Mouse (Mus musculus) CH12.LX (cell line): Measurements from ENCODE around the gene Pim2.

ENCODE experiments used
- CTCF ChIP-seq, 2 experiments: IDR thresholded peaks in 1 of 2; conservative IDR thresholded peaks in 1 of 2; 2 replicates each; pipeline ENCODE4 v1.5.1; 2011 to 2012; ENCODE audit warnings: low read depth in 2 of 2, low read length in 2 of 2, improper control_type of control experiment in 1 of 2, inconsistent platforms in 1 of 2, mild to moderate bottlenecking in 1 of 2, moderate library complexity in 1 of 2
- MAFK ChIP-seq: IDR thresholded peaks from 2 replicates; pipeline ENCODE4 v1.6.1; 2011; ENCODE audit warnings: low read length, improper control_type of control experiment; ENCODE audit not compliant: insufficient replicate concordance

DNA sequence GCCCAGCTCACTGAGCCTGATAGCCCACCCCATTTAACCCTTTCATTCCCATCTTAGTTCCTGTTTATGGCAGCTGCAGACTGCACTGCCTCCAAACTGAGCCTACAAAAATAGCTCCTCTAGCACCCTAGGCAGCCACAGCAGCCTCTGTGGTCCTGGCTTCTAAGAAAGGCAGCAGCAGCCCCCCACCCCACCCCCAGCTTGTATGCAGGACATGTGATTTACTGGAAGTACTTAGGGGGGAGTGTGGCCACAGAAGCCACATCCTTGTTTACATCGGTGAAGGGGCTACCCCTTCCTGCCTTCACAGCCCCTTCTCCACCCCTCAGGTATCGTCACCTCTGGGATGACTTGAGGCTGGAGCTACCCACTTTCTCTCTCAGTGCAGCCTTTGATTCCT, 12.7 kb upstream of the Pim2 start:
- TF ChIP-seq MAFK (no peak), CTCF (conservative IDR thresholded peaks at IDR 0.05 in 1 of 2, IDR thresholded peaks at IDR 0.05 in 1 of 2; ENCODE audit: low read depth in 2 of 2, low read length in 2 of 2) (no peak)
